Mouse (Mus musculus) hindbrain, embryonic 12.5 days (tissue): ENCODE measurements around the gene Marveld2. TPM values are rescaled to one million over a fixed set of nuclear protein-coding genes. Genes with fewer than 3 reads are reported as not detected.

Source experiments
- ATAC-seq: fragments of 200-750 bp; cut with Nextera tagmentation; 2 replicates; pipeline ENCODE4 v1.8.0; 2017; ENCODE audit warnings: moderate TSS enrichment; ENCODE audit not compliant: low FRiP score
- H3K27ac ChIP-seq: fragments of 300-500 bp; sonication (generic); 2 replicates; pipeline ENCODE4 v1.5.1; 2016; ENCODE audit warnings: mild to moderate bottlenecking
- H3K27me3 ChIP-seq: fragments of 300-500 bp; sonication (generic); 2 replicates; pipeline ENCODE4 v1.6.1; 2016; ENCODE audit warnings: mild to moderate bottlenecking
- H3K36me3 ChIP-seq: fragments of 300-500 bp; sonication (generic); 2 replicates; pipeline ENCODE4 v1.6.1; 2016; ENCODE audit warnings: mild to moderate bottlenecking
- H3K4me1 ChIP-seq: fragments of 300-500 bp; sonication (generic); 2 replicates; pipeline ENCODE4 v1.6.1; 2016
- H3K4me2 ChIP-seq: fragments of 300-500 bp; sonication (generic); replicated peaks from 2 replicates; pipeline ENCODE4 v1.6.1; 2016; ENCODE audit warnings: mild to moderate bottlenecking
- H3K4me3 ChIP-seq: fragments of 300-500 bp; sonication (generic); 2 replicates; pipeline ENCODE4 v1.5.1; 2016; ENCODE audit warnings: mild to moderate bottlenecking
- H3K9ac ChIP-seq: fragments of 300-500 bp; sonication (generic); 2 replicates; pipeline ENCODE4 v1.6.1; 2016; ENCODE audit warnings: mild to moderate bottlenecking, moderate library complexity
- H3K9me3 ChIP-seq: fragments of 300-500 bp; sonication (generic); replicated peaks from 2 replicates; pipeline ENCODE4 v1.6.1; 2016; ENCODE audit warnings: mild to moderate bottlenecking
- WGBS: fragments of 180-500 bp; shearing (Covaris S2); methylation state at CpG from one replicate; pipeline ENCODE4 v1.1.7; 2016; 5-methylcytosine and 5-hydroxymethylcytosine counted together
- polyA plus RNA-seq: library from polyadenylated mRNA; unstranded; fragments of >200 nt; fragmentation: Nextera tagmentation; extraction: Ambion mirVana; gene quantifications from 2 replicates; pipeline ENCODE4 v1.2.1, GENCODE M21; 2016

Marveld2 gene
- polyA plus RNA-seq, 1 experiment from 2014 or later, result 4.2 TPM

DNA sequence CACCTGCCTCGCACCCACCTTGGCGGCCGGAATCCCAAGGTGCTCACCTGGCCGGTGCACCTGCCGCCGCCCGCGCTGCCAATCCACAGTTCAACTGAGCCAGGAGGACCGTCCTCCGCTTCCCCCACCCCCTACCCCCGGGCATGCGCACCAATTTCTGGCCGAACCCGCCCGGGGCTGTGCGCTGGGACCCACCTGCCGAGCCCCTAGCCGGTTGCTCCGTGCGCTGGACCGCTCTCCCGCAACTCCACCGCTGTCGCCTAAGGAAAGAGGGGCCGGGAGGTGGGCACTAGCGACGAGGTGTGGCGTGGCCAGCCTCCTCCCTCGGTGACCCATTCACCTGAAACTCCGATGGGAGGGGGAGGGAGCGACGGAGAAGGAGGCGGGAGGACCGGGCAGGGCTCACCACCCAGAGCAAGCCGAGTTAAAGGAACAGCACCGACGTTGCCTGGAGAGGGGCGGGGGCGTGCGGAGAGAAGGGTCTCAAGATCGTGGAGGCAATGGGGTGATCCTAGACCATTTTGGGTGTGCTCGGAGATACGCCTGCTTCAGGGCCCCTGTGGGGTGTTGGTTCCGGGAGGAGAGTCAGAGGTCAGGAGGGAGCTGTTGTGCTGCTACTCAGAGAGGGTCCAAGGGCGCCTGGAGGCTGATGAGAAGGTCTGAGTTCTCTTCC is 64.3 kb downstream of the Marveld2 start, which contains the start of gene Ocln:
Gene Ocln (minus strand): TSS at position 350 of the 673 bp plus-strand sequence.
- no peak within 1 kb of the TSS for H3K27ac ChIP-seq
- H3K27me3 ChIP-seq, result peaks cover 66% of the 10 kb centered on the region
- H3K4me1 ChIP-seq, result peaks cover 18% of the 10 kb centered on the region
- peak within 1 kb of the TSS; percentile 50 for H3K4me3 ChIP-seq
- H3K9me3 ChIP-seq, result no peaks in the 10 kb centered on the region
- H3K9ac ChIP-seq, result peak within 1 kb of the TSS; percentile 55
- peak within 1 kb of the TSS; percentile 97 for H3K4me2 ChIP-seq
- peak; percentile 76 for ATAC-seq
- WGBS, result under 1% methylated on average over 45 of the region's 45 CpGs
- no peaks in the 10 kb centered on the region for H3K36me3 ChIP-seq

GRCm38 (mm10) chr13:100552009-100552368 is 64.8 kb downstream of the Marveld2 start:
- peak overlapping the region; percentile 55 for H3K9ac ChIP-seq
- peak; percentile 16; the same call in 1 of the 2 replicates for ATAC-seq
- H3K27me3 ChIP-seq, result peaks cover 66% of the 10 kb centered on the region

DNA sequence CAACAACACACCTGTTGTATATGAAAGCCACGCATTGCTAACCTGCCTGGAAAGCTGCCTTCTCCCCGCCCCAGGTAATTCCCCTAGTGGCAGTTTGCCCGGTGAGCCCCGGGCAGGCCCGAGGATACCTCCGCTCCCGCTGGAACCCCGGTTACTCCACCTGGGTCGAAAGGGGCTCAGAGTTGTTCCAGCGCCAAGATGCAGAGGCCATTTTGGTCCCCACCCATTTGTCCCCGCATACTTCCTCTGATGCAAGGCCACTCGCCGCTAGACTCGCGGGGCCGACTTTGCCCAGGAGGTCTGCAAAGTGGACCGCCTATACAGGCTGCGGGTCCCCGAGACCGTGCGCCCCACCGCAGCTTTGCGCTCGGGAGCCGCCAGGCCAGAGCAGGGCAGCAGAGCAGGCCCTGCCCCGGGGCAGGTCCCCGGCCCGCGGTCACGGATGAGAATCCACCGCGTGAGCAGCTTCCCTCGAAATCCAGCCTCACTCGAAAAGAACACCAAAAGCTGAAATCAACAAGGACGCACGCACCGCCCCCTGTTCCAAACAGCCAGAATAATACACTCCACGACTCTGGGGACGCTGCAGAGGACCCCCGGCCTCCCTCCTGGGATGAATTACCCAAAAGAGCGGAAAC is 65.3 kb downstream of the Marveld2 start:
- H3K36me3 ChIP-seq, result no peaks in the 10 kb centered on the region

More at GRCm38 (mm10) chr13:100552009-100552368, 64.8 kb downstream of the Marveld2 start:
- Histone ChIP-seq H3K9me3 (no peaks in the 10 kb centered on the region), H3K4me3 (peak overlapping the region; percentile 50), H3K36me3 (no peaks in the 10 kb centered on the region), H3K4me1 (peaks cover 18% of the 10 kb centered on the region), H3K27ac (no peak overlapping the region), H3K4me2 (peak overlapping the region; percentile 97)
- WGBS, result under 1% methylated on average over 34 of the region's 35 CpGs

GRCm38 (mm10) chr13:100547269-100547668 is 69.5 kb downstream of the Marveld2 start:
- no peak overlapping the region for H3K4me2 ChIP-seq
- H3K9ac ChIP-seq, result no peak overlapping the region
- 79% methylated on average over 5 of the region's 5 CpGs for WGBS
- ATAC-seq, result no peak
- no peak overlapping the region for H3K27ac ChIP-seq
- peaks cover 37% of the 10 kb centered on the region for H3K27me3 ChIP-seq
- H3K9me3 ChIP-seq, result no peaks in the 10 kb centered on the region
- no peak overlapping the region for H3K4me3 ChIP-seq
- no peaks in the 10 kb centered on the region for H3K36me3 ChIP-seq
- H3K4me1 ChIP-seq, result peaks cover 12% of the 10 kb centered on the region

More for the DNA sequence above, 65.3 kb downstream of the Marveld2 start:
- Histone ChIP-seq H3K4me3 (peak overlapping the region; percentile 50), H3K9me3 (no peaks in the 10 kb centered on the region), H3K4me2 (peak overlapping the region; percentile 97), H3K4me1 (peaks cover 18% of the 10 kb centered on the region), H3K27ac (no peak overlapping the region), H3K9ac (peak overlapping the region; percentile 55), H3K27me3 (peaks cover 66% of the 10 kb centered on the region)
- ATAC-seq, result peak; percentile 40; the same call in 1 of the 2 replicates
- under 1% methylated on average over 41 of the region's 41 CpGs for WGBS

Other genes with a start within 250 kb of the Marveld2 start
- 0.05 TPM in 1 of 2 replicates, not detected in the other for gene Naip1, start 164.1 kb downstream of the Marveld2 start, polyA plus RNA-seq
- 75.9 and 83.2 TPM in 2 replicates for gene Gtf2h2, start 124.4 kb downstream of the Marveld2 start, polyA plus RNA-seq
- gene Ocln, start 64.3 kb downstream of the Marveld2 start, polyA plus RNA-seq, result 6.4 and 8.1 TPM in 2 replicates
- 257 and 279 TPM in 2 replicates for gene Ak6, start 34.0 kb upstream of the Marveld2 start, polyA plus RNA-seq
- gene Rad17, start 34.1 kb upstream of the Marveld2 start, polyA plus RNA-seq, result 24.0 and 25.1 TPM in 2 replicates
- 18.3 and 27.6 TPM in 2 replicates for gene Taf9, start 34.6 kb upstream of the Marveld2 start, polyA plus RNA-seq
- gene Ccdc125, start 52.7 kb upstream of the Marveld2 start, polyA plus RNA-seq, result 3.4 and 3.6 TPM in 2 replicates
- gene Cdk7, start 114.0 kb upstream of the Marveld2 start, polyA plus RNA-seq, result 71.2 and 74.1 TPM in 2 replicates
- 111 and 118 TPM in 2 replicates for gene Mrps36, start 127.7 kb upstream of the Marveld2 start, polyA plus RNA-seq
- gene Cenph, start 158.9 kb upstream of the Marveld2 start, polyA plus RNA-seq, result 29.1 and 31.3 TPM in 2 replicates
- gene Ccnb1, start 169.6 kb upstream of the Marveld2 start, polyA plus RNA-seq, result 174 and 189 TPM in 2 replicates
- gene Slc30a5, start 216.5 kb upstream of the Marveld2 start, polyA plus RNA-seq, result 43.5 and 51.2 TPM in 2 replicates